Mouse (Mus musculus) brain, embryonic 14.5 days (tissue): ENCODE data around the gene Grtp1.

Experiments used
- CTCF ChIP-seq: fragments of 200-500 bp; IDR thresholded peaks from 2 replicates; pipeline ENCODE4 v1.5.1; 2012; ENCODE audit warnings: inconsistent platforms, mild to moderate bottlenecking, moderate library complexity, borderline replicate concordance; ENCODE audit not compliant: insufficient read depth, insufficient read length; ENCODE audit errors: extremely low read depth
- POLR2A ChIP-seq: fragments of 200-500 bp; IDR thresholded peaks from 2 replicates; pipeline ENCODE4 v1.6.1; 2012; ENCODE audit warnings: mild to moderate bottlenecking, inconsistent platforms, borderline replicate concordance; ENCODE audit not compliant: poor library complexity, insufficient read depth, insufficient read length, severe bottlenecking; ENCODE audit errors: extremely low read depth

GRCm38 (mm10) chr8:13202041-13202440 lies 1.6 kb upstream of the Grtp1 start:
- TF ChIP-seq CTCF (no peak), POLR2A (no peak)
